Mouse (Mus musculus): ENCODE measurements around the gene Ccnt2.

- TF ChIP-seq POLR2A (IDR thresholded peaks at IDR 0.05; ENCODE audit: borderline replicate concordance, insufficient read depth, low read length) = no peak
- no peak for TF ChIP-seq CTCF (IDR thresholded peaks at IDR 0.05; ENCODE audit: borderline replicate concordance, insufficient read depth, low read depth, low read length)
Observed at GRCm38 (mm10) chr1:127773198-127773802, 664 bp upstream of the Ccnt2 start.

All from cerebellum, adult 2 months (tissue).